Mouse (Mus musculus) T-helper 1 cell (primary cell): ENCODE data around the gene Gzmc.
"Not testable (repeated sequence)": the region's sequence is repeated elsewhere in the genome, so short reads cannot be mapped to it uniquely, and the experiment has no call there.

Experiments
- in situ Hi-C: fragments of 300-600 bp; cut with MboI, MseI; formaldehyde crosslinking; loops from one replicate; pipeline ENCODE4 v1.15.1; 2025; ENCODE audit warnings: high pct_unique_total_duplicates

Gene Gzmc

DNA sequence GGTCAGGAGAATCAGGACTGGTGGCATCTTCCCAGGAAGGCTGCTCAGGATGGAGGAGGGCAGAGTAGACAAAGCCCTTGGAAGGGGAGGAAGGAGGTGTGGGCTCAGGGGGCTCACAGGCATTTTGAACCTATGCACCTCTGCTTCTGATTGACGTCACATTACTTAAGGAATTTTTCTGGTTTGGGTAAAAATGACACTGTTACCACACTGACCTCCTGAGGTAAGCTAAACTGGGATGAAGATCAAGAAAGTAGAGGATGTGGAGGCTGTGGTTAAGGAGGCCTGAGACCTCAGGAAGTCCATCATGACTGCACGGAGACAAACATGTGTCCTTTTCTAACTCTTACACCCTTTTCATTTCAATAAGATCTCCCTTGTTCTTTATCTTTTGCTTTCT, at the start of gene Gzmc:
Gene Gzmc, minus strand, starts transcription at position 101 of the 400 bp plus-strand sequence.
- in situ Hi-C loops = no loop called here

GRCm38 (mm10) chr14:56283816-56284215, 49.4 kb upstream of the Gzmc start:
- in situ Hi-C loops = no loop called here

- in situ Hi-C loops = no loop called here
Observed at GRCm38 (mm10) chr14:56281090-56281489, 46.6 kb upstream of the Gzmc start.

DNA sequence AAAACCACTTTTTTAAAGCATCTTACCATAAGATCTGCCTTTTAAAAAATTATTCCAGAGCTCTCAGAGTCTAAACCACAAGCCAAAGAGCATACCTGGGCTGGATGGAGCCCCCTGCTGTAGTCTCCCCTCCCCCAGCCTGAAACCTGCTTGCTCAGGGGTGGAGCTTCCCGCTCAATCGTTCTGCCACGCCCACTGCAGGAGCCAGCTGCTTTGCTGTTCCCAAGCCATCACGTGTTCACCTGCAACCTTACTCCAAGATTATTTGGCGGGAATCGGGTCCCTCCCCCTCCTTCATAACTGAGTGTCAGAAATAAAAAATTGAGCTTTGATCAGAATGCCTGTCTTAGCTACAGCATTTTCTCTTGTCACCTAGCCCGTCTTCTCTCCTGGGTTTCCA, 44.2 kb upstream of the Gzmc start:
- in situ Hi-C loops = not testable (repeated sequence)

DNA sequence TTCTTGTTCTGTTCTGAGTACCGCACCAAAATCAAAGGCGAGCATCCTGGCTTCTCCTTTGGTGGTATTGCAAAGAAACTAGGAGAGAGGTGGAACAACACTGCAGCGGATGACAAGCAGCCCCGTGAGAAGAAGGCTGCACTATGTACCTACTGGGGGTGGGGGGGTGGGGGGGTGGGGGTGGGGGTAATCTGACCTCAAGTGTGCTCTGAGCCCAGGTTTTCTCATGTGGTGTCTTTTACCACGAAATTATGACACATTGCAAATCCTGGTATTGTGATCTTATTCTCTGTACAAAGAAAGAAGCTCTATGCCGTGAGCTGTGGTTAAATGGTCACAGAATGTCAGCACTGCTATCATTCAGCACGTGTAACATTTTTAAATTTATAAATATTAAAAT, 41.6 kb upstream of the Gzmc start:
- in situ Hi-C loops = not testable (repeated sequence)

- in situ Hi-C loops = no loop called here
Observed at GRCm38 (mm10) chr14:56266109-56266508, 31.7 kb upstream of the Gzmc start.

DNA sequence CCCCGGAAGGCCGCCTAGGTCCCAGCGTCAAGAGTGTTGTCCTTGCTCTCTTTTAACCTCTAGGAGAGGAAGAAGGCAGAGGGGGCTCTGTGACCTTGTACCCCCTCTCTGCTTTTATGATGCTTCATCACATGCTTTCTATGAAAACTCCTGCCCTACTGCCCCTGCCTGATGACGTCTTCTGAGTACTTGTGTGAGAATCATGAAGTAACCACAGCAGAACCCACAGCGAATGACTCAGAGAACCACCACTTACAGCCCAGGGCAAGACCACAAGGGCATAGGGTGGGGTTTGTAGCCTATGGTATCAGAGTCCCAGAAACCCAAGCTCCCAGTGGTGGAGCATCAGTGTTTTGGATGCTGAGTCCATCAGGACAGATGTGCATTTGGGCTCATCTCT, 27.7 kb upstream of the Gzmc start, which contains the start of gene Gzmb:
Gene Gzmb, minus strand, starts transcription at position 108 of the 400 bp plus-strand sequence.
- in situ Hi-C loops = loop anchor here (5.0 kb wide), 1 partner anchor 40 kb away; no protein-coding TSS in a partner anchor

GRCm38 (mm10) chr14:56240409-56240808, 6.0 kb upstream of the Gzmc start:
- in situ Hi-C loops = no loop called here

GRCm38 (mm10) chr14:56211317-56211716, 23.1 kb downstream of the Gzmc start, which contains the start of gene Gzmf:
Gzmf (minus strand) TSS chr14:56211417.
- in situ Hi-C loops = no loop called here

GRCm38 (mm10) chr14:56205613-56206012, 28.8 kb downstream of the Gzmc start:
- in situ Hi-C loops = loop anchor here (5.0 kb wide), 1 partner anchor 102 kb away; no protein-coding TSS in a partner anchor

GRCm38 (mm10) chr14:56205021-56205420, 29.4 kb downstream of the Gzmc start:
- in situ Hi-C loops = loop anchor here (5.0 kb wide), 1 partner anchor 102 kb away; no protein-coding TSS in a partner anchor

- in situ Hi-C loops = no loop called here
Observed at GRCm38 (mm10) chr14:56203975-56204374, 30.5 kb downstream of the Gzmc start.

DNA sequence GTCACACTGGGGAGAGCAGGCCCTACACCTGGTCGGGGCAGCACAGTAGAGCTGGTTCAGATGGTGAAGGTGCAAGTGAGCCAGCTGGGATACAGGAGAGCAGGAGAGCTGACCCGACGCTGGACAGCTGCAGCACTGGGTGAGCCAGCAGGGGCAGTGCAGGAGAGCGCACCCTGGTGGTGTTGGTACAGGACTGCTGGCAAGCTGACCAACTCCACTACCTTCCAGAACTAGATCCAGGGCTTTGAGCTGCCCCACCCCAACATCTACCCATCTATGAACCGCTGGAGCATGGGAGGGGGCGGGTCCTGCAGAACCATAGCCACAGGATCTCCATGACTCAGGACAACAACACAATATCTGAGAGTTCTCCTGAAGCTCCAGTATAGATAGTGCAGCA, 47.5 kb downstream of the Gzmc start:
- in situ Hi-C loops = no loop called here

GRCm38 (mm10) chr14:56186521-56186920, 47.9 kb downstream of the Gzmc start:
- in situ Hi-C loops = no loop called here
